Mouse (Mus musculus): ENCODE results near the gene Pak2.

Pak2 gene

DNA sequence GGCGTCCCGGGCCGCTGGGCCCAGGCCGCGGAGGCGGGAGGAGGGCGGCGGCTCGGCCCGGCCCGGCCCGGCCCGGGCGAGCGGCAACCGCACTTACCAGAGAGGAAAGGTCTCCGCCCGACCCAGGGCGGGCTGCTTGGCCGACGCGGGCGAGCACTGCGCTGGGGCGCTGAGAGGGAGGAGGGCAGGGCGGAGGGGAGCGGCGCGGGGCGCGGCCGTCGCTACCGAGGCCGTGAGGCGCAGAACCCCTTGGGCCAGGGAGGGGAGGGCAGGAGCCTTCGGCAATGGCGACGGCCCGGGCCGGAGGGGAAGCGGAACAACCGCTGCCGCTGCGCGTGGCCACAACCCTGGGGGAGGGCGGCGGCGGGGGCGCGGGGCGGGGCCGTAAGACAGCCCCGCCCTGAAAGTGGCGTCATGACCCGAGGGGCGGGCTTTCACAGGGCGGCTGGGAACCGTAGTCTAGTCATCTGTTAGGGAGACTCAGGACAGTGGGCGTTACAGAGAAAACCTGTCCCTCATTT, at the start of gene Pak2:
Gene Pak2 (minus strand): TSS at position 352 of the 521 bp plus-strand sequence.
- in situ Hi-C loops (cut with MboI; ENCODE audit: low sequenced_read_pairs): no loop called here

- in situ Hi-C loops (cut with MboI; ENCODE audit: low sequenced_read_pairs): no loop called here
These were observed 47.9 kb upstream of the Pak2 start for GRCm38 (mm10) chr16:32127046-32127445.

GRCm38 (mm10) chr16:32125364-32125763, 46.2 kb upstream of the Pak2 start:
- in situ Hi-C loops (cut with MboI; ENCODE audit: low sequenced_read_pairs): no loop called here

GRCm38 (mm10) chr16:32124444-32125335, 45.5 kb upstream of the Pak2 start:
- in situ Hi-C loops (cut with MboI; ENCODE audit: low sequenced_read_pairs): no loop called here

DNA sequence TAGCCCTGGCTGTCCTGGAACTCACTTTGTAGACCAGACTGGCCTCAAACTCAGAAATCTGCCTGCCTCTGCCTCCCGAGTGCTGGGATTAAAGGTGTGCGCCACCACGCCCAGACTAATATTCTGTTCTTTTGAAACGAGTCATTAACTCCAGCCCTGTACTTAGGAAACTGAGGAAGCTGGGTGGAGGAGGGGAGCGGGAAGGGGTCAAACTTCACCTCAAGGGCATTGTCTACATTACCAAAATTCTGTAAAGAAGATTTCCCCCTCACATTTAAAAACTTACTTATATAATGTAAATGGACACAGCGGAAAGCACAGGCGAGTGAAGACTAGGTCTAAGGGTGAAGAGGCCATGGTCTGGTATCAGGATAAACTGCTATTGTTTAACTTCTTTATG, 44.9 kb upstream of the Pak2 start:
- in situ Hi-C loops (cut with MboI; ENCODE audit: low sequenced_read_pairs): no loop called here

GRCm38 (mm10) chr16:32120454-32120853, 41.3 kb upstream of the Pak2 start:
- in situ Hi-C loops (cut with MboI; ENCODE audit: low sequenced_read_pairs): no loop called here

DNA sequence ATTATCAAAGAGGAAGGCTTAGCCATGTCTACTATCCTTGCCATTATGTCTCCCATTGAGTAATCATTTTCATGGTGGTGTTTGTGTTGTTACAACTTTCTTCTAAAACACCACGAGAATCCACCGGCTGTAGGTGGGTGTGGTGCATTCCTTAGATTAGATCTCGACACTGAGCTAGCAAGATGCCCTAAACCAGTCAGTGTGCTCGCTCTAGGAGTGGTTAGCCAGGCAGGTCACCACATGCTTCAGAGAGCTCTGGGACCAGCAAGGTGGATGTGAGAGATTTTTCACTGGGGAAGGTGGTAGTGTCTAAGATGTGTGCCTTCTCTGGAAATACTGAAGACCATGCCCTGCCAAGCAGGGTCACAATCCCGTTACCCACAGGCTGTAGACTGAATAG, 37.0 kb upstream of the Pak2 start:
- in situ Hi-C loops (cut with MboI; ENCODE audit: low sequenced_read_pairs): no loop called here

- in situ Hi-C loops (cut with MboI; ENCODE audit: low sequenced_read_pairs): no loop called here
These were observed 36.6 kb upstream of the Pak2 start for GRCm38 (mm10) chr16:32115781-32116180.

- in situ Hi-C loops (cut with MboI; ENCODE audit: low sequenced_read_pairs): no loop called here
These were observed 36.0 kb upstream of the Pak2 start for GRCm38 (mm10) chr16:32114968-32115695.

- in situ Hi-C loops (cut with MboI; ENCODE audit: low sequenced_read_pairs): no loop called here
These were observed 35.3 kb upstream of the Pak2 start for GRCm38 (mm10) chr16:32114406-32114805.

DNA sequence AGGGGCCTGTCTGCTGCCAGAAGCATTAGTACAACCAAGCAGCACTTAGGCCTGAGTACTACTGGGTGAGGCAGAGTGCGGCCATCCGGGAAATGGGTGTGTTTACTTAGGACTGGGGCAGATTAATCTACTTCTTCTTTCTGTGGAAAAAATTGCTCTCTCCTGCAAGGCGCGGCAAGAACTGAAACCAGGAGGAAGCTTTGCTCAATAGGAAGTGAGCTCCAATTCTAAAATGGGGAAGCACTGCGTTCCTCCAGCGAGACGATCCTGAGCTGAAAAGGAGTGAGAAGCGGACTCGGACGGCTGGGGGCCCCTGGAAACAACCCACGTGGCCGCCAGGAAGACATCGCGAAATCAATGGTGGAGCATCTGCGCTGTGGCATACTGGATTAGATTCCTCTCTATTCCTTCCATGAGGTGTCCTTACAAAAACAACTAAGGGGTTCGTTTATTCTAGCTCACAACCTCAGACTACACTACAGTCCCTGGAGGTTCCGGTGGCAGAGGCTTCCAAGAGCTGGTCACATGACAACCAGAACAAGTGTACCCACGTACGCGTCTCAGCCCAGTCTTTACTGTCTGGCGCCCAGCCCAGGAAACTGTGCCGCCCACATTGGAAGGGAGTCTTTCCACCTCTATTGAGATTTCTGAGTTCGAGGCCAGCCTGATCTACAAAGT, 34.5 kb upstream of the Pak2 start:
- in situ Hi-C loops (cut with MboI; ENCODE audit: low sequenced_read_pairs): no loop called here

DNA sequence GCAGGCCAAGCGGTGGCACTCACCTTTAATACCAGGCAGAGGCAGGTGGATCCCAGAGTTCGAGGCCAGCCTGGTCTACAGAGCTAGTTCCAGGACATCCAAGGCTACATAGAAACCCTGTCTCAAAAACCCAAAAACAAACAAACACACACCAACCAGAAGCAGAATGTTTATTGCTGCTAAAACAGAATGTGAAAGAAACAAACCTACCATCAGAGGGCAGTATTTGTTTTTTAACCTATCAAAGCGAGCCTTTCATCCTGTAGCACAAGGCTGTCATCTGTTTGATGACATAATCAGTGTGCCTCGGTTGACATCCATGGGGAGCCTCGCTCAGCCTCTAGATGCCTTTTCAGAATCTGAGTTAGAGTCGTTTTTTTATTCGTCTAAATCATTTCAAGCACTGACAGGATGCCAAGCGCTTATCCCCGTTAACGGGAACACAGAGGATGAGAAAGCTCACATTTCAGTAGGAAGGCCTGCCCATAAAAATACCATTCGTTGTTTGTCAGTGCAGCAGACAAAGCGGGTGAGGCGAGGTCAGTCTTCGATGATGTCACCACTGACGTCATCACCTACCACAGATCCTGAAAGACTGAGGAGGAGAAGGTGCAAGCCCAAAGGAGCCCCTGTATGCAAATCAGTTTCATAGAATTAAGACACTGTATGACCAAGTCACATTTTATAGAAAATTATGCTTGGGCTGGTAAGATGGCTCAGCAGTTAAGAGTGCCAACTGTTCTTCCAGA, 32.0 kb upstream of the Pak2 start:
- in situ Hi-C loops (cut with MboI; ENCODE audit: low sequenced_read_pairs): no loop called here

GRCm38 (mm10) chr16:32108578-32108977, 29.4 kb upstream of the Pak2 start:
- in situ Hi-C loops (cut with MboI; ENCODE audit: low sequenced_read_pairs): no loop called here

DNA sequence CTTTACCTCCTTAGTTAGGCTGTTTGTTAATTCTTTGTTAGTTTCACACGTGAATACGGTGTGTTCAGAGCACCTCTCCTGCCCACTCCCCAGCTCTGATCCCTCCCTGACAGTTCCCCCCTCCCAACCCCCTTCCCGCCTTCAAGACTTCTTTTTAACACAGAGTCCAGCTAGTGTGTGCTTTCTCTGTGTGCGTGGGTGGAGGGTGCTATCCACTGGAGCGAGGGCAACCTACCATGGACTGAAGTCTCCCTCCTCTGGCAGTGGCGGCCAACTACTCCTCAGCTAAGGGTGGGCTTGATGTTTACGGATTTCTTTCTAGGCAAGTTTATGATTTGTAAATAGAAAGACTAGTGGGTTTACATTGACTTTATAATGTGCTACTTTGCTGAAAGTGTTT, 29.0 kb upstream of the Pak2 start:
- in situ Hi-C loops (cut with MboI; ENCODE audit: low sequenced_read_pairs): no loop called here

DNA sequence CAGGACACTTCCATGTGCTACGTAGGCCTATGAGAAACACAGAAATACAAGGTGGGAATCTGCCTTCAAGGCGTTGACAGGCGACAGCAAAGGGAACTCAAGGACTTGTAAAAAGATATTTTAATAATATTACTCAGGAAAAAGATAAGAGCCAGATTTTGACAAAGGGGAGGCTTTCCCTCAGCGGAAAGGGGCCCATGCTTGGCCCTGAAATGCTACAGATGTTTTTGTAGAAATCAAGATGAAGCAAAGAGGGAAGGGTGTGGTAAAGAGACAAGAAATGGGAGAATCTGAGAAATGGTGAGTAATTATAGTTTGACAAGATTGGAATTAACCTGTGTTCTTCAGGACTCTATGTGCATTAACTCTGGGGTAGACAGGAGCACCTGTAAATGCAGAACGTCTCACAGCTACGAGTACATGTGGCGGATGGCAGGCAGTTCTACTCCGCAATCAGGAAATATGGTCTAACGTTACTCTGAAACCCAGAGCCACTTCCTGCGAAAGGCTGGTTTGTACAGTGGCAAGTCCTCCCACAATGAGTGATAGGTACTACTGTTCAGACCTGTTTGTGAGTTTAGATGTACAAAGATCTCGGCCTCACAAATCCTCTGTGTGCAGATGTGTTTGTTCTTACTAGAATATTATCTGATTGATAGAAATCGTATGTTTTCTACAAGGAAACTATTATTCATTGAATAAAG, 28.4 kb upstream of the Pak2 start:
- in situ Hi-C loops (cut with MboI; ENCODE audit: low sequenced_read_pairs): no loop called here

GRCm38 (mm10) chr16:32105698-32106097, 26.6 kb upstream of the Pak2 start:
- in situ Hi-C loops (cut with MboI; ENCODE audit: low sequenced_read_pairs): no loop called here

GRCm38 (mm10) chr16:32102295-32102694, 23.2 kb upstream of the Pak2 start:
- in situ Hi-C loops (cut with MboI; ENCODE audit: low sequenced_read_pairs): no loop called here

DNA sequence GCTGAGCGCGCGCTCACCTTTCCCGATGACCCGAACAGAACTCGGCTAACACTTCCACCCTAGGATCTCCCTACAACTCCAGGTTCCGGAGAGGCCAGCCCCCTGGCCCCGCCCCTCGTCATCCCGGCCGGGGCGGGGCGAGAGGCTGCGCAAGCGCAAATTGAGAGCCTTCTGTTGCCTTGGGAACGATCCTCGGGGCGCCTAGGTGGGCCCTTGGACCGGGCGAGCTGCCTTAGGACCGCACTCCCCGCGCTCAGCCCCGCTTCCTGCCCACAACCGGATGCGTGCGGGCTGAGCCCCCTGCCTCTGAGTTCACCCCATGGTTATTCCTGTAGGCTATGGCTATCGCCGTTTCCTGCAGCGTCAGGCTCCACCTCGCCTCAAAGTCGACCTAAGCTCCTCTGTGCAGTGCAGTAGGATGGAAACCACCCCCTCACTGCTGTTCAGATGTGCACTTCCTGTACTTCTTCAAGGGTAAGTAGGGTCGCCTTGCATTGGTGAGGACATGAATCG, 20.6 kb upstream of the Pak2 start, which contains the start of the genes Pigx and Cep19:
Gene Pigx (minus strand): TSS at position 103 of the 513 bp plus-strand sequence.
Gene Cep19 (plus strand): TSS at position 163 of the 513 bp plus-strand sequence.
- in situ Hi-C loops (cut with MboI; ENCODE audit: low sequenced_read_pairs): no loop called here

- in situ Hi-C loops (cut with MboI; ENCODE audit: low sequenced_read_pairs): no loop called here
These were observed 19.9 kb upstream of the Pak2 start for GRCm38 (mm10) chr16:32098897-32099637.

All from CH12F3 (cell line).